Mouse (Mus musculus): ENCODE measurements around the gene Rims3. TPM values are rescaled to one million over a fixed set of nuclear protein-coding genes. Genes with fewer than 3 reads are reported as not detected.

Rims3 gene
- polyA plus RNA-seq (2015; fragmentation: Illumina TruSeq; extraction: RNeasy Lipid Tissue Mini Kit (QIAGEN cat#74804); ENCODE audit: insufficient read depth, low read depth, low replicate concordance), result 2.7 TPM

GRCm38 (mm10) chr4:120854588-120855319 lies at the start of gene Rims3:
Gene Rims3 (plus strand): TSS chr4:120854816.

GRCm38 (mm10) chr4:120831472-120831871 lies 23.1 kb upstream of the Rims3 start, which contains the start of gene Nfyc:
Gene Nfyc (minus strand): TSS chr4:120831572.

GRCm38 (mm10) chr4:120924554-120925299 lies 70.1 kb downstream of the Rims3 start, which contains the start of gene Exo5:
Gene Exo5 (minus strand): TSS chr4:120925017.

Other genes with a start within 250 kb of the Rims3 start
- gene Cited4, start 188.2 kb upstream of the Rims3 start, polyA plus RNA-seq (2015; fragmentation: Illumina TruSeq; extraction: RNeasy Lipid Tissue Mini Kit (QIAGEN cat#74804); ENCODE audit: insufficient read depth, low read depth, low replicate concordance), result 4.6 TPM
- 1.6 TPM for gene Kcnq4, start 106.2 kb upstream of the Rims3 start, polyA plus RNA-seq (2015; fragmentation: Illumina TruSeq; extraction: RNeasy Lipid Tissue Mini Kit (QIAGEN cat#74804); ENCODE audit: insufficient read depth, low read depth, low replicate concordance)
- 12.4 TPM for gene Nfyc, start 23.2 kb upstream of the Rims3 start, polyA plus RNA-seq (2015; fragmentation: Illumina TruSeq; extraction: RNeasy Lipid Tissue Mini Kit (QIAGEN cat#74804); ENCODE audit: insufficient read depth, low read depth, low replicate concordance)
- 2.9 TPM for gene Exo5, start 70.2 kb downstream of the Rims3 start, polyA plus RNA-seq (2015; fragmentation: Illumina TruSeq; extraction: RNeasy Lipid Tissue Mini Kit (QIAGEN cat#74804); ENCODE audit: insufficient read depth, low read depth, low replicate concordance)
- 0.35 TPM for gene Zfp69, start 96.9 kb downstream of the Rims3 start, polyA plus RNA-seq (2015; fragmentation: Illumina TruSeq; extraction: RNeasy Lipid Tissue Mini Kit (QIAGEN cat#74804); ENCODE audit: insufficient read depth, low read depth, low replicate concordance)
- gene Smap2, start 162.4 kb downstream of the Rims3 start, polyA plus RNA-seq (2015; fragmentation: Illumina TruSeq; extraction: RNeasy Lipid Tissue Mini Kit (QIAGEN cat#74804); ENCODE audit: insufficient read depth, low read depth, low replicate concordance), result 9.5 TPM
- 0.46 TPM for gene Col9a2, start 184.6 kb downstream of the Rims3 start, polyA plus RNA-seq (2015; fragmentation: Illumina TruSeq; extraction: RNeasy Lipid Tissue Mini Kit (QIAGEN cat#74804); ENCODE audit: insufficient read depth, low read depth, low replicate concordance)
- gene Zmpste24, start 243.4 kb downstream of the Rims3 start, polyA plus RNA-seq (2015; fragmentation: Illumina TruSeq; extraction: RNeasy Lipid Tissue Mini Kit (QIAGEN cat#74804); ENCODE audit: insufficient read depth, low read depth, low replicate concordance), result 7.7 TPM

Measured in pancreas, adult 10 weeks (tissue).